Mouse (Mus musculus) frontal cortex, postnatal 14 days (tissue): Measurements from ENCODE around the gene Fv1.
"Not testable (repeated sequence)": the region's sequence is repeated elsewhere in the genome, so short reads cannot be mapped to it uniquely, and the experiment has no call there.

ENCODE experiments used
- DNase-seq, 2 experiments: peaks; one replicate each; pipeline ENCODE4 v3.0.0; 2022; ENCODE audit warnings: low spot score in 2 of 2

Fv1 gene

GRCm38 (mm10) chr4:147868450-147869031 is at the start of gene Fv1, which contains the start of gene Miip:
TSS of gene Fv1 (plus strand) at chr4:147868979.
TSS of gene Miip (minus strand) at chr4:147868816.
- peak; percentile 94 to 96 for DNase-seq

- not testable (repeated sequence) for DNase-seq
Measured at GRCm38 (mm10) chr4:147819659-147820058, 49.1 kb upstream of the Fv1 start.

- not testable (repeated sequence) for DNase-seq
Measured at GRCm38 (mm10) chr4:147821414-147821813, 47.4 kb upstream of the Fv1 start.

- no peak for DNase-seq
Measured at GRCm38 (mm10) chr4:147824389-147824788, 44.4 kb upstream of the Fv1 start.

GRCm38 (mm10) chr4:147839282-147839681 is 29.5 kb upstream of the Fv1 start:
- peak in 1 of 2 experiments; percentile 33 for DNase-seq

- DNase-seq = no peak
Measured at GRCm38 (mm10) chr4:147842871-147843270, 25.9 kb upstream of the Fv1 start.

- DNase-seq = peak; percentile 56 to 65
Measured at GRCm38 (mm10) chr4:147847614-147848583, 20.9 kb upstream of the Fv1 start, which contains the start of gene Zfp933. TSS of gene Zfp933 (minus strand) at chr4:147848366.

GRCm38 (mm10) chr4:147848584-147848991 is 20.2 kb upstream of the Fv1 start:
- DNase-seq = no peak

GRCm38 (mm10) chr4:147850776-147851175 is 18.0 kb upstream of the Fv1 start:
- DNase-seq = no peak

GRCm38 (mm10) chr4:147862051-147862450 is 6.7 kb upstream of the Fv1 start:
- no peak for DNase-seq

- DNase-seq = no peak
Measured at GRCm38 (mm10) chr4:147865651-147866050, 3.1 kb upstream of the Fv1 start.

- DNase-seq = no peak
Measured at GRCm38 (mm10) chr4:147866056-147866455, 2.7 kb upstream of the Fv1 start.

- not testable (repeated sequence) for DNase-seq
Measured at GRCm38 (mm10) chr4:147866793-147867192, 2.0 kb upstream of the Fv1 start.

- no peak for DNase-seq
Measured at GRCm38 (mm10) chr4:147867563-147868449, 973 bp upstream of the Fv1 start.

GRCm38 (mm10) chr4:147869238-147869637 is 459 bp downstream of the Fv1 start:
- no peak for DNase-seq

- no peak for DNase-seq
Measured at GRCm38 (mm10) chr4:147875852-147876575, 7.2 kb downstream of the Fv1 start.

GRCm38 (mm10) chr4:147878537-147878936 is 9.8 kb downstream of the Fv1 start:
- no peak for DNase-seq

- DNase-seq = no peak
Measured at GRCm38 (mm10) chr4:147879456-147879855, 10.7 kb downstream of the Fv1 start.

- DNase-seq = no peak
Measured at GRCm38 (mm10) chr4:147879865-147880264, 11.1 kb downstream of the Fv1 start.

GRCm38 (mm10) chr4:147881792-147882191 is 13.0 kb downstream of the Fv1 start:
- no peak for DNase-seq

GRCm38 (mm10) chr4:147883041-147883440 is 14.3 kb downstream of the Fv1 start:
- DNase-seq = no peak
